Mouse (Mus musculus): ENCODE results near the gene Nphp1. TPM values are rescaled to one million over a fixed set of nuclear protein-coding genes. Genes with fewer than 3 reads are reported as not detected.
A peak's percentile ranks its signal among the peaks of the same experiment; 100 is the strongest.

The Nphp1 gene
- polyA plus RNA-seq, 1 experiment from 2014 or later, result 16.9 TPM

- Histone ChIP-seq H3K4me1 (peaks cover 7% of the 10 kb centered on the region; the same call in 1 of the 2 replicates), H3K27ac (peak overlapping the region; percentile 65), H3K4me2 (peak overlapping the region; percentile 33), H3K27me3 (replicated peaks) (no peaks in the 10 kb centered on the region), H3K36me3 (replicated peaks) (peaks cover 13% of the 10 kb centered on the region; the same call in 1 of the 2 replicates), H3K9ac (no peak overlapping the region; the same call in 1 of the 2 replicates), H3K4me3 (no peak overlapping the region), H3K9me3 (no peaks in the 10 kb centered on the region)
- WGBS, result 22% methylated on average over 15 of the region's 15 CpGs
- ATAC-seq (replicated peaks), result peak; percentile 69; the same call in 1 of the 2 replicates
Observed at GRCm38 (mm10) chr2:127773938-127774577, 14.6 kb downstream of the Nphp1 start.

GRCm38 (mm10) chr2:127761587-127761986 is 27.1 kb downstream of the Nphp1 start:
- 91% methylated on average over 5 of the region's 5 CpGs for WGBS
- peaks cover 9% of the 10 kb centered on the region for H3K36me3 ChIP-seq (replicated peaks)

GRCm38 (mm10) chr2:127760429-127761000 is 28.2 kb downstream of the Nphp1 start:
- no peak overlapping the region for H3K9ac ChIP-seq
- WGBS, result 82% methylated on average over 10 of the region's 10 CpGs
- peaks cover 3% of the 10 kb centered on the region; the same call in 1 of the 2 replicates for H3K4me1 ChIP-seq
- H3K27me3 ChIP-seq (replicated peaks), result no peaks in the 10 kb centered on the region
- no peak overlapping the region for H3K27ac ChIP-seq
- no peak overlapping the region for H3K4me3 ChIP-seq
- ATAC-seq (replicated peaks), result no peak
- no peak overlapping the region for H3K4me2 ChIP-seq
- H3K9me3 ChIP-seq, result no peaks in the 10 kb centered on the region
- H3K36me3 ChIP-seq (replicated peaks), result peaks cover 9% of the 10 kb centered on the region

More at GRCm38 (mm10) chr2:127761587-127761986, 27.1 kb downstream of the Nphp1 start:
- H3K9me3 ChIP-seq, result no peaks in the 10 kb centered on the region
- no peak for ATAC-seq (replicated peaks)
- no peak overlapping the region for H3K4me3 ChIP-seq
- no peak overlapping the region for H3K27ac ChIP-seq
- no peak overlapping the region for H3K4me2 ChIP-seq
- H3K4me1 ChIP-seq, result peaks cover 3% of the 10 kb centered on the region; the same call in 1 of the 2 replicates
- H3K27me3 ChIP-seq (replicated peaks), result no peaks in the 10 kb centered on the region
- no peak overlapping the region for H3K9ac ChIP-seq

- H3K4me2 ChIP-seq, result no peak overlapping the region
- peaks cover 9% of the 10 kb centered on the region for H3K36me3 ChIP-seq (replicated peaks)
- H3K9me3 ChIP-seq, result no peaks in the 10 kb centered on the region
- no peaks in the 10 kb centered on the region for H3K27me3 ChIP-seq (replicated peaks)
- H3K27ac ChIP-seq, result no peak overlapping the region
- H3K4me3 ChIP-seq, result no peak overlapping the region
- peaks cover 3% of the 10 kb centered on the region; the same call in 1 of the 2 replicates for H3K4me1 ChIP-seq
- WGBS, result 91% methylated on average over 6 of the region's 6 CpGs
- no peak overlapping the region for H3K9ac ChIP-seq
- no peak for ATAC-seq (replicated peaks)
Observed at GRCm38 (mm10) chr2:127760014-127760413, 28.7 kb downstream of the Nphp1 start.

GRCm38 (mm10) chr2:127759157-127759880 is 29.4 kb downstream of the Nphp1 start:
- H3K36me3 ChIP-seq (replicated peaks), result peaks cover 9% of the 10 kb centered on the region
- H3K4me1 ChIP-seq, result peaks cover 3% of the 10 kb centered on the region; the same call in 1 of the 2 replicates
- no peaks in the 10 kb centered on the region for H3K27me3 ChIP-seq (replicated peaks)
- H3K9me3 ChIP-seq, result no peaks in the 10 kb centered on the region
- H3K4me2 ChIP-seq, result no peak overlapping the region
- no peak for ATAC-seq (replicated peaks)
- H3K4me3 ChIP-seq, result no peak overlapping the region
- H3K27ac ChIP-seq, result no peak overlapping the region
- no peak overlapping the region for H3K9ac ChIP-seq
- 93% methylated on average over 5 of the region's 5 CpGs for WGBS

GRCm38 (mm10) chr2:127757171-127757570 is 31.5 kb downstream of the Nphp1 start:
- 0 out of 2 replicates have a peak, but pooled peaks have one; percentile 45 for ATAC-seq (replicated peaks)
- Histone ChIP-seq H3K27me3 (replicated peaks) (no peaks in the 10 kb centered on the region), H3K4me3 (no peak overlapping the region), H3K4me2 (no peak overlapping the region), H3K9me3 (no peaks in the 10 kb centered on the region), H3K9ac (no peak overlapping the region), H3K36me3 (replicated peaks) (peaks cover 9% of the 10 kb centered on the region), H3K27ac (no peak overlapping the region), H3K4me1 (peaks cover 3% of the 10 kb centered on the region; the same call in 1 of the 2 replicates)
- WGBS, result 47% methylated on average over 8 of the region's 8 CpGs

GRCm38 (mm10) chr2:127754113-127754512 is 34.6 kb downstream of the Nphp1 start:
- H3K4me2 ChIP-seq, result no peak overlapping the region
- H3K27ac ChIP-seq, result no peak overlapping the region
- H3K9me3 ChIP-seq, result no peaks in the 10 kb centered on the region
- peaks cover 3% of the 10 kb centered on the region; the same call in 1 of the 2 replicates for H3K4me1 ChIP-seq
- no peak for ATAC-seq (replicated peaks)
- H3K36me3 ChIP-seq (replicated peaks), result no peaks in the 10 kb centered on the region
- no peak overlapping the region for H3K9ac ChIP-seq
- H3K4me3 ChIP-seq, result no peak overlapping the region
- no peaks in the 10 kb centered on the region for H3K27me3 ChIP-seq (replicated peaks)
- WGBS, result 97% methylated on average over 4 of the region's 4 CpGs

GRCm38 (mm10) chr2:127751849-127752610 is 36.7 kb downstream of the Nphp1 start:
- no peaks in the 10 kb centered on the region for H3K36me3 ChIP-seq (replicated peaks)
- no peaks in the 10 kb centered on the region for H3K27me3 ChIP-seq (replicated peaks)
- no peaks in the 10 kb centered on the region; the same call in 1 of the 2 replicates for H3K4me1 ChIP-seq
- H3K4me2 ChIP-seq, result no peak overlapping the region
- H3K9me3 ChIP-seq, result no peaks in the 10 kb centered on the region
- H3K9ac ChIP-seq, result no peak overlapping the region
- H3K27ac ChIP-seq, result no peak overlapping the region
- ATAC-seq (replicated peaks), result no peak
- no peak overlapping the region for H3K4me3 ChIP-seq
- 76% methylated on average over 11 of the region's 11 CpGs for WGBS

- WGBS, result 72% methylated on average over 1 of the region's 1 CpGs
- Histone ChIP-seq H3K4me3 (no peak overlapping the region), H3K27ac (no peak overlapping the region), H3K27me3 (replicated peaks) (no peaks in the 10 kb centered on the region), H3K4me1 (no peaks in the 10 kb centered on the region), H3K36me3 (replicated peaks) (no peaks in the 10 kb centered on the region), H3K4me2 (no peak overlapping the region), H3K9ac (no peak overlapping the region), H3K9me3 (no peaks in the 10 kb centered on the region)
- no peak for ATAC-seq (replicated peaks)
Observed at GRCm38 (mm10) chr2:127749376-127749775, 39.3 kb downstream of the Nphp1 start.

GRCm38 (mm10) chr2:127748316-127748715 is 40.4 kb downstream of the Nphp1 start:
- no peak overlapping the region for H3K9ac ChIP-seq
- no peak overlapping the region for H3K27ac ChIP-seq
- no peak for ATAC-seq (replicated peaks)
- no peak overlapping the region for H3K4me2 ChIP-seq
- no peak overlapping the region for H3K4me3 ChIP-seq
- WGBS, result 65% methylated on average over 7 of the region's 7 CpGs
- H3K9me3 ChIP-seq, result no peaks in the 10 kb centered on the region
- no peaks in the 10 kb centered on the region for H3K27me3 ChIP-seq (replicated peaks)
- no peaks in the 10 kb centered on the region for H3K36me3 ChIP-seq (replicated peaks)
- H3K4me1 ChIP-seq, result no peaks in the 10 kb centered on the region

- no peak overlapping the region for H3K27ac ChIP-seq
- H3K36me3 ChIP-seq (replicated peaks), result no peaks in the 10 kb centered on the region
- 89% methylated on average over 3 of the region's 3 CpGs for WGBS
- no peaks in the 10 kb centered on the region for H3K4me1 ChIP-seq
- no peaks in the 10 kb centered on the region for H3K27me3 ChIP-seq (replicated peaks)
- H3K4me3 ChIP-seq, result no peak overlapping the region
- no peak overlapping the region for H3K4me2 ChIP-seq
- no peak overlapping the region for H3K9ac ChIP-seq
- no peak for ATAC-seq (replicated peaks)
- H3K9me3 ChIP-seq, result no peaks in the 10 kb centered on the region
Observed at GRCm38 (mm10) chr2:127742637-127743036, 46.1 kb downstream of the Nphp1 start.

Data from midbrain, embryonic 15.5 days (tissue).